Mouse (Mus musculus) regulatory T cell (primary cell): Measurements from ENCODE around the gene Rpp25l.

ENCODE experiments used
- in situ Hi-C: fragments of 300-600 bp; cut with MboI, MseI; formaldehyde crosslinking; loops from one replicate; pipeline ENCODE4 v1.15.1; 2025; ENCODE audit warnings: high pct_unique_total_duplicates

The Rpp25l gene

GRCm38 (mm10) chr4:41739260-41739659 lies 25.9 kb upstream of the Rpp25l start:
- in situ Hi-C loops = loop anchor here (25.0 kb wide), 1 partner anchor 1477 kb away; the partner anchor contains the start of genes Smim27 and Topors

GRCm38 (mm10) chr4:41738256-41738603 lies 24.9 kb upstream of the Rpp25l start:
- in situ Hi-C loops = loop anchor here (25.0 kb wide), 1 partner anchor 1476 kb away; the partner anchor contains the start of genes Smim27 and Topors

GRCm38 (mm10) chr4:41737602-41738255 lies 24.4 kb upstream of the Rpp25l start:
- in situ Hi-C loops = loop anchor here (25.0 kb wide), 1 partner anchor 1475 kb away; the partner anchor contains the start of genes Smim27 and Topors

GRCm38 (mm10) chr4:41731052-41731765 lies 17.9 kb upstream of the Rpp25l start, which contains the start of gene Arid3c:
Gene Arid3c (minus strand): TSS chr4:41731142.
- in situ Hi-C loops = loop anchor here (25.0 kb wide), 1 partner anchor 1469 kb away; the partner anchor contains the start of genes Smim27 and Topors

- in situ Hi-C loops = loop anchor here (25.0 kb wide), 1 partner anchor 1465 kb away; the partner anchor contains the start of genes Smim27 and Topors
Observed at GRCm38 (mm10) chr4:41726826-41727621, 13.7 kb upstream of the Rpp25l start.

DNA sequence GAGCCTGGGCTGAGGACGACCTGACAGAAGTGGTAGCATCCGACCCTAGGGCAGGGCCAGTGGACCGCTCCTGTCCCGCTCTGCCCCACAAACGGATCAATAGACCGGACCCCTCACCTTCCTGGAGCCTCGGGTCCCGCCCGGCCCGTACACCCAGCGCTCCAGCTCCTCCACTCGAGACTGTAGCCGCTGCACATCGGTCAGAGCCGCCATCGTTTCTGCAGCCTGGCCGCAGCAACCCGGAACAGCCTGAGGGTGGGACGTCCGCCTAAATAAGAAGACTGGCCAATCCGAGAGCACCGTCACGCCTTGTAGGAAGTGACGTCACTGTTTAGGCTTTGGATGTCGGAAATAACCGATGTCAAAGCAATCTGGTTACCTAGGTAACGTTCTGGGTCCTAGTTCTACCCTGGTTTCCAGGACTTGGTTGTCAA lies 9.6 kb upstream of the Rpp25l start, which contains the start of gene Dctn3:
TSS of gene Dctn3 (minus strand) at position 253 of the 434 bp plus-strand sequence.
- in situ Hi-C loops = loop anchor here (25.0 kb wide), 1 partner anchor 636 kb away; the partner anchor contains the start of gene Aqp3

DNA sequence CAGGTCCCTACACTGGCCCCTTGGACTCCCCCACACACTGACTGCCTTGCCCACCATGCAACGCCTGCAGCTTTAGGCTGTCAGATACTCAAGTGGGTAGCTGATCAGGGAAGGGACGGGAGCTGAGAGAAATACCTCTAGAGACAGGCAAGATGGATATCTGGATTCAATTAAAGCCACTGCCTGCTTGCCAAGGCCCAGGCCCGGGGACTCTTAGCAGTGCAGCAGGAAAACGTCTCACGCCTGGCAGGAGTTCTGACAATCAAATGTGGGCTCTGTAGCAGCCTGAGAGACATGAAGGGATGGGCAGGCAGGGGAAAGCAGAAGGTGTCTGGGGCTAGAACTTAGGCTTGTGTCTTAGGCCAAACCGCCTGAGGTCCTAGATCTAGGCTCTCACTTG lies 3.5 kb upstream of the Rpp25l start:
- in situ Hi-C loops = loop anchor here (5.0 to 25.0 kb wide), 2 partner anchors 150 to 630 kb away; partner anchors contain the start of genes Aqp3, Dnaic1 and Fam219a

GRCm38 (mm10) chr4:41715596-41715995 lies 2.3 kb upstream of the Rpp25l start:
- in situ Hi-C loops = loop anchor here (5.0 to 25.0 kb wide), 2 partner anchors 148 to 628 kb away; partner anchors contain the start of genes Aqp3, Dnaic1 and Fam219a

GRCm38 (mm10) chr4:41715082-41715481 lies 1.7 kb upstream of the Rpp25l start:
- in situ Hi-C loops = loop anchor here (5.0 to 25.0 kb wide), 2 partner anchors 148 to 628 kb away; partner anchors contain the start of genes Aqp3, Dnaic1 and Fam219a

DNA sequence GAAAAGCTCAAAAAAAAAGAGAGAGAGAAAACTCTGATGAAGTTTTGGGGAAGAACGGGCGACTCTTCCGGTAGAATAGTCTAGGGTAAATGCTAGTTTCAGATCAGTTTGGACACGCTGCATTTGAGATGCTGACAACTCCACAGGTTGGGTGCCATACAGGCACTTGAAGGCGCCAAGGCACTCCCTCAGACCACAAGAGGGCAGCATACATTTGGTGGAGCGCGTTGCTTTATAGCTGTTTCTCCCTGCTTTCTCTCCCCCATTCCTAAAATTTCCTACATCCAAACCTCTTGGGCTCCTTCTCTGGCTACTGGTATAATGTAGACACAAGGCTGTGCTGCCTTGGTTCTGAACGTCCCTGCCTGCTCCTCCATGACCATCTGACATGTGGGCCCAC lies 942 bp upstream of the Rpp25l start:
- in situ Hi-C loops = loop anchor here (25.0 kb wide), 1 partner anchor 627 kb away; the partner anchor contains the start of gene Aqp3

DNA sequence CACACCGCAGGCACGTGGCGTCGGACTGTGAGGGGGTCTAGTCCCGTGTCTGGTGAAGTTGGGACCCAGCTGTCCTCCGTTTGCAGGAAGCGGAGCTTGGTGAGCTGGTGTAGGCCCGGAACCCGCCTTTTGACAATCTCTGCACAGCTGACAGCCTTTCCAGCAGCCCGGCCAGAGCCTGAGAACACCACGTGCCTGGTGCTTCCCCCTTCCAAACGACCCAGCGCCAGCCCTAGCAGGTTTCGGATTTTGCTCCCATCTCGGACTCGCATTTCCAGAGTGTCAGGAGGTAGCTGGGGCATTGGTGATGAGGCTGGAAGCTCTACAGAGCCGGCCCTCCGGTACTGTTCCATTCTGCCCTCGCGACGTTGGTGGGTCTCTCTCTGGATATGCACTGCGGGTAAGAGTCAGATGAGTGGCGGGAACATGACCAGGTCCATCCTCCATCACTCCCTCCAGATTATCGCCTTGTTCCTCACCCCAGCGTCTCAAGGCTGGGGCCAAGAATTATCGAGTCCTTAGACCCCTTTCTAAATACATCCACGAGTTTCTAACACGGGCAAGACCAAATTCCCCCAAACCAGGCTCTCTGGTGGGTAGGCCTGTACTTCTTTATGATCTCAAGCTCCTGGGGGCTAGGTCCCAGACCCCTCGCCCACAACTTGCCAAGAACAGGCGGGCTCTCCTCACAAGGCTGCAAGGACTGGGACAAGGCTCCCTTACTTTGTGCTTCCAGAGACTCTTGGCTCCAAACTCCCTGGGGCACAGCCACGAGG lies 725 bp downstream of the Rpp25l start:
- in situ Hi-C loops = loop anchor here (25.0 kb wide), 1 partner anchor 625 kb away; the partner anchor contains the start of gene Aqp3

DNA sequence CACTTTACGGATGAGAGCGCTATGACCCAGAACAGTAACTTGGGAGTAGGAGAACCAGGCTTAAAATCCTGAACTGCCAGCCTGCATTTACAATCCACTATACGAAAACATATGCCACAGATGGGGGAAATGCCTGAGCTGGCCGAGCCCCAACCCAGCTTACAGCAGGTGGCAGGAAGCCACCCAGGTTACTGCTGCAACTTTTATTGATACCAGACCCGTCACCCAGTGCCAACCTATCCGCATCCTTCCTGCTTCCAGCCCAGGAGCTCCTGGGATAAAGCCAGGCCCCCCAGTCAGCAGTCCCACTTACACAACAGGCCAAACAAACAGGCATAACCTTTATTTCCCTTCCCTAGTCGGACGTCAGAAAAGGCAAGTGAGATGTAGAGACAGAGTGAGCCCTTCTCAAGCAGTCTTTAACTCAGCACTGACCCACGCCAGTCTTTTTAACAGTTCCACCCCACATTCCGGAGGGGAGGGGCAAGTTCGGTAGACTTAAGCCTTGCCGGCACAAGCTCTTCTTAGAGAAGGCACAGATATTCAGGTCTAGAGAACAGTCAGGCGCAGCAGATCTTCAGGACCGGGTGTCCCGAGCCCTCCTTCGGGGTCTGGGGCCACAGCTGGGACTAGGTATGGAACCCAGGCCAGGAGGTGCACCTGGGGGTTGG lies 1.5 kb downstream of the Rpp25l start:
- in situ Hi-C loops = loop anchor here (25.0 kb wide), 1 partner anchor 625 kb away; the partner anchor contains the start of gene Aqp3

- in situ Hi-C loops = loop anchor here (25.0 kb wide), 1 partner anchor 623 kb away; the partner anchor contains the start of gene Aqp3
Observed at GRCm38 (mm10) chr4:41710229-41710628, 3.1 kb downstream of the Rpp25l start.

- in situ Hi-C loops = loop anchor here (25.0 kb wide), 1 partner anchor 621 kb away; the partner anchor contains the start of gene Aqp3
Observed at GRCm38 (mm10) chr4:41708192-41708745, 5.1 kb downstream of the Rpp25l start.

DNA sequence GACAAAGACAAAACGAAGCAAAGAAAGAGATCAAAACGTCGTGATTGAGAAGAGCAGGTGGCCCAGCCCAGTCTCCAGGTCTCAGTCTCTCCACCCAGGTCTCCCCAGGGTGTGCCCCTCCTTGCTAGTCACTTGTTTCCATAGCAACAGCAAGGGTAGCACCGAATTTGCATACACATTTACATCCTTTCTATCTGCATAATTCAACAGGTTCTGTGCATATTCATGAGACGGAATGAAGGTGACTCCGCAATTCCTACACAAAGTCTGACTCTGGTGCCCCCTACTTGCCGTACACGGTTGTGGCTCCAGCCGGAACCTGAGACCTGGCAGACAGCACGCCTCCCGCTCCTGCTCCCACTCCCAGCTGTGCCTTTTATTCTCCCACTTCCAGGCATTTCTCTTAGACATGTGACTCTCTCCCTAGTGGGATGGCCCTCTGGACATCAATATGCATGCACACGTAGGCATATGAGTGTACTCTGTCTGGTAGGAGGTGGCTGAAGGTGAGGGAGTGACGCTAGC lies 6.3 kb downstream of the Rpp25l start:
- in situ Hi-C loops = loop anchor here (25.0 kb wide), 1 partner anchor 620 kb away; the partner anchor contains the start of gene Aqp3

- in situ Hi-C loops = loop anchor here (25.0 kb wide), 1 partner anchor 619 kb away; the partner anchor contains the start of gene Aqp3
Observed at GRCm38 (mm10) chr4:41705922-41706754, 7.2 kb downstream of the Rpp25l start.

DNA sequence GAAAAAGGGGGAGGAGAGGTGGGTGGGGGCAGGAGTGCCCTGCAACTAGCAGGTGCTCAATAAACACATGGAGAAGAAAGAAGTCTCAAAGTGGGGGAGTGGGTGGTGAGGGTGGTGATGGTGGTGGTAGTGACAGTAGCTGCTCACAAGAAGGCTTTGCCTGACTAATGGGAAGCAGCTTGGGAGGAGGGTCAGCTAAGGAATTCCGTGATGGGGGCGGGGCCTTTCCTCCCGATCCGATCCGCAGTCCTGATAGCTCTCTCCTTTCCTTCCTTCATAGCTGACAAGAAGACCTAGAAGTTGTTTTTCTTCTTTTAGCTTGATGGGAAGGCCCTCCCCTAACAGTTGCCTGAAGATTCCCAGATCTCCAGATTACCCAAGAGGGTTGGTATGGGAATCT lies 8.7 kb downstream of the Rpp25l start:
- in situ Hi-C loops = loop anchor here (25.0 kb wide), 1 partner anchor 617 kb away; the partner anchor contains the start of gene Aqp3

GRCm38 (mm10) chr4:41702226-41702625 lies 11.1 kb downstream of the Rpp25l start:
- in situ Hi-C loops = loop anchor here (25.0 kb wide), 1 partner anchor 615 kb away; the partner anchor contains the start of gene Aqp3
